Mouse (Mus musculus) ES-CJ7 (cell line): ENCODE results near the gene Tgds.

Source experiments
- DNase-seq: peaks from one replicate; pipeline ENCODE4 v3.0.0; 2011; ENCODE audit warnings: low read depth, low spot score

Gene Tgds

GRCm38 (mm10) chr14:118132642-118132977 lies at the start of gene Tgds:
TSS of gene Tgds (minus strand) at chr14:118132755.
- DNase-seq, result peak; percentile 100

- no peak for DNase-seq
Measured at GRCm38 (mm10) chr14:118180711-118181177, 48.2 kb upstream of the Tgds start.

GRCm38 (mm10) chr14:118180117-118180557 lies 47.6 kb upstream of the Tgds start:
- DNase-seq, result peak; percentile 74

- no peak for DNase-seq
Measured at GRCm38 (mm10) chr14:118179701-118180100, 47.1 kb upstream of the Tgds start.

- DNase-seq, result no peak
Measured at GRCm38 (mm10) chr14:118179251-118179650, 46.7 kb upstream of the Tgds start.

- DNase-seq, result no peak
Measured at GRCm38 (mm10) chr14:118175694-118176085, 43.1 kb upstream of the Tgds start.

- DNase-seq, result peak; percentile 79
Measured at GRCm38 (mm10) chr14:118175071-118175693, 42.6 kb upstream of the Tgds start.

GRCm38 (mm10) chr14:118173590-118174203 lies 41.1 kb upstream of the Tgds start:
- DNase-seq, result no peak

GRCm38 (mm10) chr14:118168776-118169175 lies 36.2 kb upstream of the Tgds start:
- peak; percentile 62 for DNase-seq

GRCm38 (mm10) chr14:118162640-118163039 lies 30.1 kb upstream of the Tgds start:
- DNase-seq, result no peak

GRCm38 (mm10) chr14:118161751-118162150 lies 29.2 kb upstream of the Tgds start:
- DNase-seq, result no peak

GRCm38 (mm10) chr14:118157146-118157545 lies 24.6 kb upstream of the Tgds start:
- DNase-seq, result peak; percentile 47

- no peak for DNase-seq
Measured at GRCm38 (mm10) chr14:118156740-118157139, 24.2 kb upstream of the Tgds start.

- peak; percentile 37 for DNase-seq
Measured at GRCm38 (mm10) chr14:118156056-118156455, 23.5 kb upstream of the Tgds start.

- DNase-seq, result no peak
Measured at GRCm38 (mm10) chr14:118152294-118152651, 19.7 kb upstream of the Tgds start.

- DNase-seq, result no peak
Measured at GRCm38 (mm10) chr14:118151651-118152293, 19.2 kb upstream of the Tgds start.

- no peak for DNase-seq
Measured at GRCm38 (mm10) chr14:118150656-118151551, 18.3 kb upstream of the Tgds start.

GRCm38 (mm10) chr14:118148554-118148953 lies 16.0 kb upstream of the Tgds start:
- no peak for DNase-seq

GRCm38 (mm10) chr14:118148046-118148445 lies 15.5 kb upstream of the Tgds start:
- no peak for DNase-seq

- DNase-seq, result no peak
Measured at GRCm38 (mm10) chr14:118142283-118142682, 9.7 kb upstream of the Tgds start.

- DNase-seq, result peak; percentile 47
Measured at GRCm38 (mm10) chr14:118137487-118137886, 4.9 kb upstream of the Tgds start.
